Mouse (Mus musculus): ENCODE results near the gene Tnfaip8l1. TPM values are rescaled to one million over a fixed set of nuclear protein-coding genes. Genes with fewer than 3 reads are reported as not detected.

Gene Tnfaip8l1
- polyA plus RNA-seq, 1 experiment from 2014 or later: 9.1 TPM

DNA sequence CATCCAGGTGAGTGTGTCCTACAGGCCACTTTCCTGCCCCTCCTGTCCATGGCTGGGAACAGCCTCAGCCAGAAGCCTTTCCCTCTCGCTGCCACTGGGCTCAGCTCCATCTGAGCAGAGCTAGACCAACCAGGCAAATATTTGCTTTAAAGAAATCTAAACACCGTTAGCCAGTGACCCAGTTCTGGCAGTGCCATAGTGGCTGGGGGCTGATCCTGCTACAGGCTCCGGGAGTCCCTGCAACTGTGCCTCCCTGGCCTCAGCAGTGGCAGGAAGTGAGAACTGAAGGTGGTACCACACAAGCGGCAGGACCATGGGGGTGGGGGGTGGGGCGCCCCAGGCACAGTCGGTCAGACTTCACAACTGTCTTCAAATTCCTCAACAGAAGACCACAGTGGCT lies 50.4 kb downstream of the Tnfaip8l1 start:
- WGBS: 80% methylated on average over 6 of the region's 6 CpGs
- Histone ChIP-seq H3K4me3 (no peak overlapping the region), H3K27ac (replicated peaks) (no peak overlapping the region), H3K9ac (no peak overlapping the region), H3K36me3 (peaks cover 50% of the 10 kb centered on the region), H3K9me3 (no peaks in the 10 kb centered on the region), H3K4me1 (replicated peaks) (peaks cover 33% of the 10 kb centered on the region), H3K4me2 (no peak overlapping the region), H3K27me3 (no peaks in the 10 kb centered on the region)
- ATAC-seq (ENCODE audit: low read depth): no peak

DNA sequence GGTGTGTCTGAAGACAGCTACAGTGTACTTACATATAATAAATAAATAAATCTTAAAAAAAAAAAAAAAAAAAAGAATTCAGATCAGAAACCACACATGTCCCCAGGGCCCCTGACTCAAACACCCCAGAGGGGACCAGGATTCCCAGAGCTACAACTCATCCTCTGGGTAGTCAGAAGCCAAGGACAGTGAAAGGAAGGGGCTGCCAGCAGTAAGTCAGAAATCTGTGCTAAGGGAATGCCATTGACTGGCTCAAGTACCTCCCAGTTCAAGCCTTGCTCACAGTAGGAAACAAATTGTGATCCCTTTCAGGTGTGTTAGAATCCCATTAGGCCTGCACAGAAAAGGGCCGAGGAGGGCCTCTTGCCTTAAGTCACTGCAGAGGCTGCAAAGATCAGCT lies 52.0 kb downstream of the Tnfaip8l1 start:
- Histone ChIP-seq H3K4me1 (replicated peaks) (peaks cover 40% of the 10 kb centered on the region), H3K36me3 (peaks cover 35% of the 10 kb centered on the region), H3K9me3 (no peaks in the 10 kb centered on the region), H3K27ac (replicated peaks) (no peak overlapping the region), H3K27me3 (no peaks in the 10 kb centered on the region), H3K4me2 (no peak overlapping the region), H3K4me3 (no peak overlapping the region), H3K9ac (no peak overlapping the region)
- ATAC-seq (ENCODE audit: low read depth): no peak
- 75% methylated on average over 1 of the region's 1 CpGs for WGBS

DNA sequence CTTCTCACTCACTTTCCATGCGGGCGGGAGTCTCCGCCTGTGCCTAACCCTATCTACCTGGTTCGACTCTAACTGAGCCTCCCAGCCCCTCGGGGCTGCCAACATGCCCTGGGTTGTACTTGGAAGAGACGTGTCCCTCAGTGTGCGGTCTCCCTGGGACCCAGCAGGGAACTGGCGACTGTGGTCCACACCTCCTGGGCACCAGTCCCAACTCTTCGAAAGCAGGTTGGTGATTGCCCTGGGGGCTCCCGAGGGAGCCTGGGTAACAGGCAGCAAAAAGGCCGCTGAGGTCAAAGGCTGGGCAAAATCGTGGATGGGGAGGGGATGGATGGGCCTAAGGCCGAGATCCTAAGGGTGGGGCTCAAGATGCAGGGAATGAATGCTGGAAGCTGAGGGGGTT lies 55.4 kb downstream of the Tnfaip8l1 start:
- peak overlapping the region; percentile 90 for H3K9ac ChIP-seq
- H3K4me1 ChIP-seq (replicated peaks): peaks cover 43% of the 10 kb centered on the region
- H3K4me3 ChIP-seq: peak overlapping the region; percentile 84
- H3K27ac ChIP-seq (replicated peaks): no peak overlapping the region
- no peaks in the 10 kb centered on the region for H3K27me3 ChIP-seq
- ATAC-seq (ENCODE audit: low read depth): no peak
- peaks cover 4% of the 10 kb centered on the region; the same call in 1 of the 2 replicates for H3K36me3 ChIP-seq
- H3K9me3 ChIP-seq: no peaks in the 10 kb centered on the region
- WGBS: 64% methylated on average over 13 of the region's 13 CpGs
- H3K4me2 ChIP-seq: peak overlapping the region; percentile 91

DNA sequence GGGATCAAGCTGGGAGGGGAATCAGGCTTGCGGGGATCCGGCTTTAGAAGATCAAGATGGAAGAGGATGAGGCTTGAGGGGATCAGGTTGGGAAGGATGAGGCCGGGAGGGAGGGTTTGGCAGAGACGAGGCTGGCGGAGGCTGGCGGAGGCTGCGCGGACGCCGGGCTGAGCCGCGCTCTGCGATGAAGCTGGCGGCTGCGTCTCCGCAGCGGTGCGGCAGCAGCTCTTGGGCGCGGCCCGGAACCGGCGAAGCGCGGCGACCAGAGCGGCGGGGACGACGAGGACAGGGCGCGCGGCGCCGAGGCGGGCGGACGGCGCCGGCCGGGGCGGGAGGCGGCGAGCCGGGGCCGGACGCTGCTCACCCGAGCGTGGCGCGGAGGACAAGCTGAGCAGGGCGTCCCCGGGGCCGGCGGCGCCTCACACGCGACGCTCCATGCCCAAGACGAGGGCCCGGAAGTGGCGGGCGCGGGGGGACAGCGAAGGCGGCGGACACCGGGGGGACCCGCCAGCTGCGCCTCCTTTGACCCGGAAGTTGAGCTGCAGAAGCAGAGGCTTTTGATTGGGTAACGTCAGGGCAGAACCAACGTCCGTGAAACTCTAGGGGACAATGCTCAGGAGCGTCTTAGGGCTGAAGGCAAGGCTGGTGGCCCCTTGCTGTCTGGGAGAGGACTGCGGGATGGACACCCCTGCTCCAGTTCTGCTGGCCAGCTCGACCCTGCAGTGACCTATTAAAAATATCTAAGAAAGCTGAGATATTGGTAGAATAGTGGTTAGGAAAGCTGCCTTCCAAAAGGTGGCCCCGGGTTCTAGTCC lies 56.3 kb downstream of the Tnfaip8l1 start, which contains the start of gene Dpp9:
Dpp9 (minus strand) TSS at position 529 of the 815 bp plus-strand sequence.
- WGBS: under 1% methylated on average over 76 of the region's 78 CpGs
- peaks cover 39% of the 10 kb centered on the region for H3K4me1 ChIP-seq (replicated peaks)
- peaks cover 4% of the 10 kb centered on the region; the same call in 1 of the 2 replicates for H3K36me3 ChIP-seq
- peak within 1 kb of the TSS; percentile 91 for H3K4me2 ChIP-seq
- no peaks in the 10 kb centered on the region for H3K27me3 ChIP-seq
- H3K9ac ChIP-seq: peak within 1 kb of the TSS; percentile 90
- peak within 1 kb of the TSS; percentile 95 for H3K27ac ChIP-seq (replicated peaks)
- ATAC-seq (ENCODE audit: low read depth): peak; percentile 99
- peak within 1 kb of the TSS; percentile 84 for H3K4me3 ChIP-seq
- no peaks in the 10 kb centered on the region for H3K9me3 ChIP-seq

DNA sequence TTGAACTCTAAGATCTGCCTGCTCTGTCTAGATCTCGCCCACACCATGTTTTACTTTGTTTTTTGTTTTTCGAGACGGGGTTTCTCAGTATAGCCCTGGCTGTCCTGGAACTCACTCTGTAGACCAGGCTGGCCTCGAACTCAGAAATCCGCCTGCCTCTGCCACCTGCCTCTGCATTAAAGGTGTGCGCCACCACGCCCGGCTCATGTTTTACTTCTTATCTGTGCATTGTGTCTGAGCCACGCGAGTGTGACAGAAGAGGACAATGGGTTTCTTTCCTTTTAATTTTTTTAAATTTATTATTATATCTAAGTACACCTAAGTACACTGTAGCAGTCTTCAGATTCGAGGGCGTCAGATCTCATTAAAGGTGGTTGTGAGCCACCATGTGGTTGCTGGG lies 57.0 kb downstream of the Tnfaip8l1 start:
- peak overlapping the region; percentile 91 for H3K4me2 ChIP-seq
- peak overlapping the region; percentile 90 for H3K9ac ChIP-seq
- no peaks in the 10 kb centered on the region for H3K27me3 ChIP-seq
- peak overlapping the region; percentile 95 for H3K27ac ChIP-seq (replicated peaks)
- 49% methylated on average over 12 of the region's 12 CpGs for WGBS
- no peak; the same call in 1 of the 2 replicates for ATAC-seq (ENCODE audit: low read depth)
- H3K36me3 ChIP-seq: peaks cover 4% of the 10 kb centered on the region; the same call in 1 of the 2 replicates
- peaks cover 39% of the 10 kb centered on the region for H3K4me1 ChIP-seq (replicated peaks)
- no peaks in the 10 kb centered on the region for H3K9me3 ChIP-seq
- peak overlapping the region; percentile 84 for H3K4me3 ChIP-seq

DNA sequence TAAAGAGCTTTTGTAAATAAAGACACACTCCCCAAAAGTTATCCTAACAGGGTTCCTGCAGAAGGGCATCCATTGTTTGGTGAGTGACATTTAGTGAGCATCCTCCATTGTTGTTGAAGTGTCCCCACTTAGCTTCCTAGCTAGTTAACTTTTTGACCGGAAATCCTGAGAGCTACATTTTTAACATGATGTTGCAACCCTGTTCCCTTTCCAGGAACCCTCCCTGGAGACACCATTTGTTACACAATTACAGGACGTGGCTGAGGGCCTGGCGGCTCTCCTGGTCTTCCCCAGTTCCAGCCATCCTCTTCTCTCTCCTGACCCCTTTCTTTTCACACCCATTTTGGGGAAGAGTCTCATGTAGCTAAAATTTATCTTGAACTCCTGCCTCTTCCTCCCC lies 57.5 kb downstream of the Tnfaip8l1 start:
- H3K36me3 ChIP-seq: peaks cover 4% of the 10 kb centered on the region; the same call in 1 of the 2 replicates
- ATAC-seq (ENCODE audit: low read depth): no peak
- H3K27ac ChIP-seq (replicated peaks): no peak overlapping the region
- no peaks in the 10 kb centered on the region for H3K9me3 ChIP-seq
- 60% methylated on average over 3 of the region's 3 CpGs for WGBS
- 0 out of 2 replicates have a peak overlapping the region, but pooled peaks have one; percentile 84 for H3K4me3 ChIP-seq
- H3K4me2 ChIP-seq: peak overlapping the region; percentile 91; the same call in 1 of the 2 replicates
- H3K9ac ChIP-seq: no peak overlapping the region
- peaks cover 39% of the 10 kb centered on the region for H3K4me1 ChIP-seq (replicated peaks)
- H3K27me3 ChIP-seq: no peaks in the 10 kb centered on the region

Small RNA genes within 50 kb of the gene (microRNA-seq; reads per million reads assigned to microRNA genes)
- not detected for gene Gm44397

Other genes with a start within 250 kb of the Tnfaip8l1 start
- gene Zfp119b, start 213.0 kb upstream of the Tnfaip8l1 start, polyA plus RNA-seq (2015; fragmentation: Nextera tagmentation; extraction: Ambion mirVana): 9.0 and 9.6 TPM in 2 replicates
- gene Ebi3, start 209.8 kb upstream of the Tnfaip8l1 start, polyA plus RNA-seq (2015; fragmentation: Nextera tagmentation; extraction: Ambion mirVana): 4.1 and 5.1 TPM in 2 replicates
- gene Yju2, start 203.4 kb upstream of the Tnfaip8l1 start, polyA plus RNA-seq (2015; fragmentation: Nextera tagmentation; extraction: Ambion mirVana): 21.1 and 24.1 TPM in 2 replicates
- 150 and 161 TPM in 2 replicates for gene Shd, start 192.0 kb upstream of the Tnfaip8l1 start, polyA plus RNA-seq (2015; fragmentation: Nextera tagmentation; extraction: Ambion mirVana)
- gene Fsd1, start 176.0 kb upstream of the Tnfaip8l1 start, polyA plus RNA-seq (2015; fragmentation: Nextera tagmentation; extraction: Ambion mirVana): 145 and 165 TPM in 2 replicates
- gene Stap2, start 156.9 kb upstream of the Tnfaip8l1 start, polyA plus RNA-seq (2015; fragmentation: Nextera tagmentation; extraction: Ambion mirVana): 6.4 and 7.4 TPM in 2 replicates
- 156 and 174 TPM in 2 replicates for gene Mpnd, start 156.8 kb upstream of the Tnfaip8l1 start, polyA plus RNA-seq (2015; fragmentation: Nextera tagmentation; extraction: Ambion mirVana)
- 112 and 114 TPM in 2 replicates for gene Sh3gl1, start 125.8 kb upstream of the Tnfaip8l1 start, polyA plus RNA-seq (2015; fragmentation: Nextera tagmentation; extraction: Ambion mirVana)
- 6.3 and 8.0 TPM in 2 replicates for gene Chaf1a, start 122.0 kb upstream of the Tnfaip8l1 start, polyA plus RNA-seq (2015; fragmentation: Nextera tagmentation; extraction: Ambion mirVana)
- gene Ubxn6, start 87.4 kb upstream of the Tnfaip8l1 start, polyA plus RNA-seq (2015; fragmentation: Nextera tagmentation; extraction: Ambion mirVana): 79.6 and 91.4 TPM in 2 replicates
- gene Hdgfl2, start 82.8 kb upstream of the Tnfaip8l1 start, polyA plus RNA-seq (2015; fragmentation: Nextera tagmentation; extraction: Ambion mirVana): 140 and 150 TPM in 2 replicates
- gene Plin4, start 52.7 kb upstream of the Tnfaip8l1 start, polyA plus RNA-seq (2015; fragmentation: Nextera tagmentation; extraction: Ambion mirVana): 0.03 and 0.11 TPM in 2 replicates
- gene Plin5, start 44.9 kb upstream of the Tnfaip8l1 start, polyA plus RNA-seq (2015; fragmentation: Nextera tagmentation; extraction: Ambion mirVana): 0.83 and 0.93 TPM in 2 replicates
- gene Lrg1, start 40.5 kb upstream of the Tnfaip8l1 start, polyA plus RNA-seq (2015; fragmentation: Nextera tagmentation; extraction: Ambion mirVana): 0.22 TPM in 1 of 2 replicates, not detected in the other
- 10.9 and 11.1 TPM in 2 replicates for gene Sema6b, start 22.1 kb upstream of the Tnfaip8l1 start, polyA plus RNA-seq (2015; fragmentation: Nextera tagmentation; extraction: Ambion mirVana)
- gene Mydgf, start 21.4 kb downstream of the Tnfaip8l1 start, polyA plus RNA-seq (2015; fragmentation: Nextera tagmentation; extraction: Ambion mirVana): 67.4 and 74.2 TPM in 2 replicates
- gene Dpp9, start 56.4 kb downstream of the Tnfaip8l1 start, polyA plus RNA-seq (2015; fragmentation: Nextera tagmentation; extraction: Ambion mirVana): 25.7 and 26.3 TPM in 2 replicates
- 16.6 and 19.1 TPM in 2 replicates for gene Fem1a, start 94.3 kb downstream of the Tnfaip8l1 start, polyA plus RNA-seq (2015; fragmentation: Nextera tagmentation; extraction: Ambion mirVana)
- 1.5 and 1.7 TPM in 2 replicates for gene Ticam1, start 114.3 kb downstream of the Tnfaip8l1 start, polyA plus RNA-seq (2015; fragmentation: Nextera tagmentation; extraction: Ambion mirVana)
- 21.5 and 24.7 TPM in 2 replicates for gene Plin3, start 130.4 kb downstream of the Tnfaip8l1 start, polyA plus RNA-seq (2015; fragmentation: Nextera tagmentation; extraction: Ambion mirVana)
- gene Arrdc5, start 137.8 kb downstream of the Tnfaip8l1 start, polyA plus RNA-seq (2015; fragmentation: Nextera tagmentation; extraction: Ambion mirVana): not detected in 2 replicates
- 20.0 and 27.4 TPM in 2 replicates for gene Uhrf1, start 140.8 kb downstream of the Tnfaip8l1 start, polyA plus RNA-seq (2015; fragmentation: Nextera tagmentation; extraction: Ambion mirVana)
- 72.1 and 77.9 TPM in 2 replicates for gene Kdm4b, start 163.6 kb downstream of the Tnfaip8l1 start, polyA plus RNA-seq (2015; fragmentation: Nextera tagmentation; extraction: Ambion mirVana)